Mouse (Mus musculus) cortical plate, adult 2 months (tissue): ENCODE results near the gene Hecw2.

Source experiments
- CTCF ChIP-seq: fragments of 200-500 bp; IDR thresholded peaks from 2 replicates; pipeline ENCODE4 v1.5.1; 2011; ENCODE audit warnings: mild to moderate bottlenecking, control low read depth, low read length; ENCODE audit not compliant: insufficient read depth; ENCODE audit errors: extremely low read depth
- POLR2A ChIP-seq: fragments of 200-500 bp; IDR thresholded peaks from 2 replicates; pipeline ENCODE4 v1.6.1; 2011; ENCODE audit warnings: mild to moderate bottlenecking, low read length, control low read depth; ENCODE audit not compliant: insufficient read depth; ENCODE audit errors: extremely low read depth

DNA sequence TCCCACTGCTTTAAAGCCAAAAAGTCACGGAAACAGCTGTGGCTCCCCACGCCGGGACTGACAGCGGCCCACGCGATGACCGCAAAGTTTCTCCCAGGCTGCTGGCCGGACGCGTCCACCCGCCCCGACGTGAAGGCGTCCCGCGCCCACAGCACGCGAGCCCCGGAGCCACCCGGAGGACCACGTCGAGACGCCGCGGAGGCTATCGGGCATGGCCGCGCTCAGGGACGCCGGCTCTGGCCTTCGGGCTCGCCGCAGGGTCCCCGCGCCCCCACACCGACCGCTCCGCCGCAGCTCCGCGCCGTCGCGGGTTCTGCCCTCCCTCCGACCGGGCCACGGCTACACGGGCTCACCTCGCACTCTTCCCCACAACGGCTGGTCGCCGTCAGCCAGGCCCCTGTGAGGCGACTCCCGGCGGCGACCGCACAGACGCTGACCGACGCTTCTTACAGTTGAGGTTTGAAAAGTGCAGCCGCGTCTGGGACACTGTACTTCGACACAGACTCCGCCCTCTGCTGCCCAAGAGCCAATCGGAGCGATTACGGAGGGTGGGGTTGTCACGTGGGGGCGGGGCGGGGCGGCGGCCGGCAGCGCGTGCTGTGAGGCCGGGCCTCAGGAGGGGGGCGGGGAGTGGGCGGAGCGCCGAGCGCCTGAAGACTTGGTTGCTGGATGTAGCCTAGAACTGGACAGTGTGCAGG lies 410.1 kb downstream of the Hecw2 start, which contains the start of gene Stk17b:
- TF ChIP-seq CTCF (no peak), POLR2A (peak; percentile 72)
